Mouse (Mus musculus) urinary bladder, adult 18-20 months (tissue): Measurements from ENCODE around the gene Eps8.
"Not testable (repeated sequence)": the region's sequence is repeated elsewhere in the genome, so short reads cannot be mapped to it uniquely, and the experiment has no call there.

Experiments
- DNase-seq, 2 experiments: peaks; one replicate each; pipeline ENCODE4 v3.0.0; 2022; ENCODE audit warnings: low spot score in 2 of 2, mixed read lengths in 2 of 2

The Eps8 gene

GRCm38 (mm10) chr6:137482891-137483290 lies 171.8 kb downstream of the Eps8 start:
- no peak for DNase-seq

GRCm38 (mm10) chr6:137475695-137476094 lies 179.0 kb downstream of the Eps8 start:
- not testable (repeated sequence) for DNase-seq

- no peak for DNase-seq
Observed at GRCm38 (mm10) chr6:137473433-137473832, 181.2 kb downstream of the Eps8 start.

DNA sequence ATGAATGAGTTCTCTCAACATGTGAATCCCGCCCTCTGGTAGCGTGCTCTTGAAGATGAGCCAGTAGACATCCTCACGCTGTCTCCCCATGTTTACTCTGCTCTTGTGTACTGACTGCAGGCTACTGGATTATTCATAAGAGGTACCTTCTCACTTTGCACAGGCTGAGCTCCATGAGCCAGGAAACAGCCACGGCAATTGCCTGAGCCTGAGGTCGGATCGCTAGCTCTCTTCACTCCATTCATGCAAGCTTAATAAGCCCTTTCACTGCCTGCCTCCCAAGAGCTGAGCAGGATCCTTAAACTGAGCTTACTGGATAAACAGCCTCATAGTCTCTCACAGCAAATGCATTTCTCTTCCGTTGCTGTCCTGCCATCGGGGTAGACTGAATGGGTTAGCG lies 182.5 kb downstream of the Eps8 start:
- no peak for DNase-seq

DNA sequence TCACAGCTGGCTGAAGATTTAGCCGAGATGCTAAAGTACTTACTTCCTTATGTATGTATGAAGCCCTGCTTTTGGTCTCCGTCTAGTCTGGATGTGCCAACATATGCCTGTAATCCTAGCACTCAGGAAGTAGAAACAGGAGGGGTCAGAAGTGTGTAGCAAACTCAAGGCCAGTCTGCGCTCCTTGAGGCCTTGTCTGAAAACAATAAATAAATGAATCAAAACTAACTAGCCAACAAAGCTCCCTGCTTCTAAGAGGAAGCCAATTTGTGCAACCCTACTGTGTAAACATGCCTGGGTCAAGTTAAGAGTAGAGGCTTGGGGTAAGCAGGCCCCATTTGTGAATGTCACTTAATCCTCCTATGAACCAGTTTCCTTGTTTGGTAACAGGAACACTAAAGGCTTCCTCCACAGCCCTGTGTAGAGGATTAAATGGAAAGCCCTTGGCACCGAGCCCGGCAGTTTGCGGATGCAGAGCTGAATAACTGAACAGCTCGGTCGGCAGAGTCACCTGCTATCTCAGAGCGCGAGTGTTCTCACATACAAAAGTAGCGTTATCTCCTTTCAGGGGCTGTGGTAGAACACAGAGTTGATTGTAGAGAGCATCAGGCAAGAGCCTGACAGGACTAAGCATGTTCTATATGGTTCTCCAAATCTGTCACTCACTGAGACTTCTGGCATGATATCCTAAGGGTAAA lies 183.6 kb downstream of the Eps8 start:
- peak; percentile 54 to 65 for DNase-seq

DNA sequence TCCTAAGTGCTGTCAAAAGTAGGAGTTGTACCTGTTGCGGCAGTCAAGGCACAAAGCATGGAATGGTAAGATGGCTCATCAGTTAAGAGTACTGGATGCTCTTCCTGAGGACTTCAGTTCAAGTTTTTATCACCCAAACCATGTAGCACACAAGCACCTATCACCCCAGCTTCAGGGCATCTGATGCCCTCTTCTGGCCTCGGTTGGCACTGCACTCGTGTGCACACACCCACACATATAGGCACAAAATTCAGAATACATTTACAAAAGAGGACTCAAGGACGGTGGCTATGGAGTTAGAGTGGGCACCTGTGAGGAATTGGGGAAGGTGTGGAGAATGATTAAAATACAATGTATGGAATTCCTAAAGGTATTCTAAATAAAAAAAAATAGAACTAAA lies 185.1 kb downstream of the Eps8 start:
- no peak for DNase-seq

- DNase-seq = no peak
Observed at GRCm38 (mm10) chr6:137467696-137468095, 187.0 kb downstream of the Eps8 start.

DNA sequence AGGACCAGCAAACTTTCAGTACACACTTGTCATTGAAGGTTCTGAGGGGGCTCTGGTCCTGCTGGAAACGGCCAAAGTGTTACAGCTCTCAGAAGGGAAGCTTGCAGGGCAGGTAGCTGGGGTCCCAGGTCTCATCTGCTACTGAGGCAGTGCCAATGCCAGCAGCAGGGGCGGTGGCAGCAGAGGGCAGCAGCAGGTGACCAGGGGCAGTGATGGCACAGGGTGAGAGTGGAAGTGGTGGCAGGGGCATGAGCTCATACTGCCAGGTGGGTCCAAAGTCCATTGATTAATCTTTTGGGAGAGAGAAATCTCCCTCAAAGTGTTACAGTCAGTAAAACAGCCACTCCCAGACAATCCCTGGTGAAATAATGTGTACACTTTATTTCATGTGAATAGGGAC lies 188.4 kb downstream of the Eps8 start:
- DNase-seq = no peak

DNA sequence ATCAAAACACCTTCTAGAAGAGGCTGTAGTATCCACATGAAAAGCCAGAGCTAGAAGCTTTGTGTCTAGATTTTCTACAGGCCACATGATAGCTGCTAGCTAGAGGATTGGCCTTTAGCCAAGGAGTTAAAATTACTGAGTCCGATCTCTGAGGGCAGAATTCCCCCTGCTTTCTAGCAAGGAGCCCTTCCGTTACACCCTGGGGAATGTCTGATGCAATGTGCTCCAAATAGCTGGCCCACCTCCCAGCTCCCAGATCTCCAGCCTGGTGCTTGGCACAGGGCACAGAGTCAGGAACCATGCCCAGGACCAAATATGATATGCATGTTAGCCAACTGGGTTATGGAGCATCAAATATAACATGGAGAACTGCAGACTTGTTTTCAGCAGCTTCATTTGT lies 189.4 kb downstream of the Eps8 start:
- DNase-seq = peak in 1 of 2 experiments; percentile 47

DNA sequence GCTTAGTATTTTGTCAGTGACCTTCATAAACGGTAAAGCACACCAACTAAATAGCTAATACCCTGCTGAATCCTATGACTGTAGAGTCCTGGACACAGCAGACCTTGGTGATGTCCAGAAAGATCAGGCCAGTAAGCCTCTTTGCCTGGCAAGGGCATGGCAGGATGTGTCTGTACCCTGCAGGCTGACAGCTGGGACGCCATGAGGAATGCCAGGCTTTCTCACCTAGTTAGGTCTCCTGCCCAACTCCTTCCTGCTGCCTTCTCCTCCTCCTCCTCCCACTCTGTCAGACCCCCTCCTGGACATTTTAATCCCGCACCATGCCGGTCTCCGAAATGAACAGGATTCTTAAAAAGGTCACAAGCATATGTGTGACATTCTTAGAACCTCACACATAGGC lies 190.9 kb downstream of the Eps8 start:
- no peak for DNase-seq

- DNase-seq = no peak
Observed at GRCm38 (mm10) chr6:137458136-137458535, 196.5 kb downstream of the Eps8 start.

DNA sequence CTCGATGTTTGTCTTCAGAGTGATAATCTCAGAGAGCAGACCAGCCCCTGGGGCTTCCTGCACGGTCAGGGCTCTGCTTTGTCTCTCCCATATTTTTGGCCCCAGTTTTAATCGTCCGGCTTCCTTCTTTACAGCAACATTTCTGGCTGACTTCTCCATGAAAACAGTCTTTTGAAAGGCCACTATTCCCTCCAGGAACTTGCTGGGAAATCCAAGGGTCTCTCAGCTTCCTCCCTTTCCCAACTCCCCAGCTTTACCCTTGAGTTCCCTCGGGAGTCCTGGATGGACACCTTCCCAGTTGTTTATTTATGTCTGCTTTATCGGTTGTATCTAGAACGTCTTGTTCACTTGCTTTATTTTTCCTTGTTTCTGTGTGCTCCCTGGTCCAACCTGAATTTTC lies 197.5 kb downstream of the Eps8 start:
- no peak for DNase-seq

DNA sequence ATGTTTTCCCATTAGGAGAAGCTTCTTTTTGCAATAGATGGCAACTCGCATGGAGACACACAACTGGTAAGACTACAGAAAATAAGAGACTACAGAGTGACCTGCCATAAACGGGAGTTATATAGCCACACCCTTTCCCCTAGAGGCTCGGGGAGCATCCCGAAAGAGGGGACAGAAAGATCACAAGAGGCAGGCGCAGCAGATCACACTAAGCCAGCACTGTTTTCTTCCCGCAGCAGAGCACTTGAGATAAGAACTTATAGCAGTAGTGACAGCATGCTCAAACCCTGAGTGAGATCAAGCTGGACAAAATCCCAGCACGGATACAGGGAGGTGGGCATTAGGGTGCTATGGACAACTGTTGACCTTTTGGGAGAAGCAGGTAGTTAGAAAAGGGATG lies 198.6 kb downstream of the Eps8 start:
- no peak for DNase-seq

DNA sequence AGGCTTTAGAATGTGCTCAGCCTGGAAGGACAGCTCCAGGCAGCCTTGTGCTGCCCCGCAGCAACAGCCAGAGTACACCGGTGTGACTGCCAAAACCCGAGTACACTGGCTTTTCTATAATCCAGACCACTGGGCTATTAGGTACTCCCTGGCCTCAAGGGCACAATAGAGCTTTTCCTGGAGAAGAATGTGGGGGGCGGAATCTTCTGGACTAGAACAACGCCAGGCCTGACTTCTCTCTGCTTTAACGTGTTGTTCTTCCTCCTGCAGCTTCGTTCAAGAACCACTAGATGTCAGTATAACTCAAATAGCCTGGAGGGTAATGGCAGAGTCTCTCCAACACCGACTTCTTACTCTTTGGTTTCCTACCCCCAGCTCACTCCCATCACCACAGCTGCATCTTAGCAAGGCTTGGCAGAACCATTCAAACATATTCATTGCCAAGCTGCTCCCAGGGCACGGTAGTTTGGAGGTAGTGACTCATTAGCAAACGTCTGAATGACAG lies 199.1 kb downstream of the Eps8 start:
- peak; percentile 24 to 45 for DNase-seq

DNA sequence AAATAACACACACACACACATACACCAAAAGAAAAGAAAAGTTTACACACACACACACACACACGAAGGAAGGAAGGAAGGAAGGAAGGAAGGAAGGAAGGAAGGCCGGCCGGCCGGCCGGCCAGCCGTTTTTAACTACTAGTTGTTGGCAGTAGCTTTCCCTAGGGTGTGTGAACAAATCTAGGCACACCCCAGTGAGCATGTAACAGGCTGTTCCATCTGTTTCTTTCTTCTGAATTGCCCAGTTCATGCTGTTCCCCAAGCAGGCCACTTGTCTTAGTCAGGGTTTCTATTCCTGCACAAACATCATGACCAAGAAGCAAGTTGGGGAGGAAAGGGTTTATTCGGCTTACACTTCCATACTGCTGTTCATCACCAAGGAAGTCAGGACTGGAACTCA lies 208.6 kb downstream of the Eps8 start:
- DNase-seq = not testable (repeated sequence)

DNA sequence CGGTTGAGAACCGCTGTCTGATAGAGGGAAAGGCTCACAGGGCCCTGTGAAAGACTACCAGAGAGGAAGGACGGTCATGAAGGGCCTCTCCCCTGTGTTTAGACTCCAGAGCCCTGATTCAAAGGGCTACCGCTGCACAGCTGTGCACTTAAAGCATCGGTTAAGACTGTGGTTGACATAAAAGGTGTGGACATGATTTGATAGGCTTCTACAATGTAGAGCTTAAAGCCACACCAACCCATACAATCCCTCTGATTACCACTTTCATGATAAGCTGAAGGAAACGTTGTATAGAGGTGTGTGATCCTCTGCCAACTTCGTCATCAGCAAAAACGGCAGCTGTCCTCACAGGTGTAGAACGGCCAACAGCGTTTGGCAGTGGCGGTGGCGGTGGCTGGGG lies 211.6 kb downstream of the Eps8 start:
- DNase-seq = no peak

DNA sequence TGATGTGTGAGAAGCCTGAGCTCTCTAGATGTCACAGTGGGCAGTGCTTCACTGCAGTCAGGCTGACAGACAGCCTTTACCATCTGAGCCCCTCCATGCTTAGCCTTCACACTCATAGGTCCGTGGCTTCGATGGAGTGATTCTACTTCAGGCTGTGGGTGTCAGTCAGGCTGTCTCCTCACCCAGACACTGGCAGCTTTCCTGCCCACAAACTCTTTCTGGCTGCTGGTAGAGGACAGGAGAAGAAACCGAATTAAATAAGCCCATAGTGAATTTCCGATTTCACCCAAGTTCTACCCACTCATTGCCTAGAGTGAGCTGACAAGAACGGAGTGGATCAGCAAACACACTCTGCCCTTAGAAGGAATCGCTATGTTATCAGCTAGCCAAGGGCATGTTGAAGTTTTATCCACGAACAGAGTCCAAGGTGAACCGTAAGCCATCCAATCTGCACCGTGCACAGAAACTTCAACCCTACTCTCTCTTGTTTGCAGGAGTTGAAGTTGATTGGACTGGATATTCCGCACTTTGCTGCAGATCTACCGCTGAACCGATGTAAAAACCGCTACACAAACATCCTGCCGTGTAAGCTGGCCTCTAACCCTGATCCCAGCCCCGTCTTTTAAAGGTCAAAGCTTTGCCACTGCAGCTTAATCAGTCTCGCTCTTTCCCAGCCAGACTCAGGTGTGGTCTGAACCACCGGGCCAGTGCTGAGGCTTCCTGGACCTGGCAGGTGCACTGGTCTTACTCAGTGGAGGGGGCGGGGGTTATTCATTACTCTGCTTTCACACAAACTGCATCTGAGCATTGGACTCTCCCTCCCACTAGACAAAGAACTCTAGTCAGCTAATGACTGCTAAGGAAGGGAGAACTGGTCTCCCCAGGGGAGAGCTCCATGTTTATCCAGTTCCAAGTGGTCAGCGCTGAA lies 213.9 kb downstream of the Eps8 start:
- no peak for DNase-seq

GRCm38 (mm10) chr6:137437902-137438580 lies 216.6 kb downstream of the Eps8 start:
- no peak for DNase-seq

DNA sequence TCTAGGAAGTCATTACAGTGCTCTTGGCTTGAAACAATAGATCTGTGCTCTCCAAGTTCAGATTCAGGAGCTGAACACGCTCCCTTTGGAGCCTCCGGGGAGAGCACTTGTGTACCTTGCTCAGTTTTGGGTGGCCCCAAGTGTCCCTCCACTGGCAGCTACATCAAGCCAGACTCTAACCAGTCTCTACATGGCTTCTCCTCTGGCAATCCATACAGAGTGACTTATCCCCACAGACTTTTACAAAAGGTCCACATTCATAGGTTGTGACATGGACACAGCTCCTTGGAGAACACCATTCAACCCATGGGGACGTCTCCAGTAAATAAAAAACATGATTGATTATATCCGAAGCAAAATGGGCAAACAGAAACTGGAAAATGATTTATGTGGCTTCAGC lies 217.2 kb downstream of the Eps8 start:
- no peak for DNase-seq

- DNase-seq = no peak
Observed at GRCm38 (mm10) chr6:137433521-137434137, 221.0 kb downstream of the Eps8 start.
